Mouse (Mus musculus): ENCODE results near the gene Dis3l2.

DNA sequence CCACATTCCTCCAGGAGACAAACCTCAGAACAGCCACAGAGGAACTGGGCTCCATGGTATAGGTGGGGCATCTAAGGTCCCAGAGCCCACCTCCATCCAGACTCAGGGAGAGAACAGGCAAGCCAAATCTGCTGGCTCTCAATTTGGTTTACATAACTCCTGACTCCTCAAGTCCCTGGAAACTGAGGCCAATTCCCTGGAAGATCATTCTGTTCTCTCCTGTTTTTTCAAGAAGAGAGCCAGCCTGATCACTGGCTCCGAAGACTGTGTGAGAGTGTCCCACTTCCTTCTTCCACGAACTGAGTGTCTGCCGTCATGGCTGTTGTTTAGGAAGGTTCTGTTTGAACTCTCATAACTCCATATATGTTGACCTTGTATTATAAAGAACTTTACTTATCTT is 305.5 kb downstream of the Dis3l2 start:
- TF ChIP-seq CTCF (IDR thresholded peaks at IDR 0.05; ENCODE audit: control insufficient read depth, insufficient read depth, low read length), result no peak
- TF ChIP-seq POLR2A (IDR thresholded peaks at IDR 0.05; ENCODE audit: borderline replicate concordance, control insufficient read depth, low read depth, low read length), result no peak

All from bone marrow, adult 2 months (tissue).